Mouse (Mus musculus): ENCODE results near the gene Asb10.
"Not testable (repeated sequence)": the region's sequence is repeated elsewhere in the genome, so short reads cannot be mapped to it uniquely, and the experiment has no call there.

The Asb10 gene

DNA sequence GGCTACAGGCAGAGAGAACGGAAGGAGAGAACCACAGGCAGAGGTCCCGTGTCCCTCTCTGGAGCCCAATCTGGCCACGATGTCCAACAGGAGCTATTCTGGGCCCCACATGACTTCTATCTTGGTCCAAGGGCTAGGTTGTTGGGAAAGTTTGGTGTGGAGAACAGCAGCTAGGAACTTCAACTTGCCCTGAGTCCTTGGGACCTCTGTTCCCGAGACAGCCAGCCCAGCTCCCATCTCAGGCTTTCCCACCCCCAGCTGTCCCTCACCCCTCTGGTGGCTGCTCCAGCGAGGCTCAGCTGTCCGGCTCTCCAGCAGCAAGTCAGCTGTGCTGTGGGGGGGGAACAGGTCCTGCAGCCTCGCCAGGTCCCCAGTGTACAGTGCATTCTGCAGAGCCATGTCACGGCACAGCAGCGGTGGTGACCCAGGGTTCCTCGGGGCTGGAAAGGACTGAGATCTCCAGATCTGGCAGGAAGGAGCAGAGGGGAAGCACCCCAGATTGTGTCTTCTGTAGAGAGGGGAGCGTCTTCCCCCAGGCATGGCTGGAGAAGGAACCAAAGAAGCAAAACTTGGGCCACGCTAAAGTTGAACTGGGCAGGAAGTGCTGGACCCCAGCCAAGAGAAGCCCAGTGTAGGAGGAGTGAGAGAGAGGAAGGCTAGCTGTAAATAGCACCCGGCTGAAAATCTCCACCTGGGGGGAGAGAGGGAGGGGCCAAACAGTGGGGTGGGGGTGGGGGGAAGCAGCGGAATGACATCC lies at the start of gene Asb10:
TSS of gene Asb10 (minus strand) at position 592 of the 757 bp plus-strand sequence.
- DNase-seq: peak; percentile 41

DNA sequence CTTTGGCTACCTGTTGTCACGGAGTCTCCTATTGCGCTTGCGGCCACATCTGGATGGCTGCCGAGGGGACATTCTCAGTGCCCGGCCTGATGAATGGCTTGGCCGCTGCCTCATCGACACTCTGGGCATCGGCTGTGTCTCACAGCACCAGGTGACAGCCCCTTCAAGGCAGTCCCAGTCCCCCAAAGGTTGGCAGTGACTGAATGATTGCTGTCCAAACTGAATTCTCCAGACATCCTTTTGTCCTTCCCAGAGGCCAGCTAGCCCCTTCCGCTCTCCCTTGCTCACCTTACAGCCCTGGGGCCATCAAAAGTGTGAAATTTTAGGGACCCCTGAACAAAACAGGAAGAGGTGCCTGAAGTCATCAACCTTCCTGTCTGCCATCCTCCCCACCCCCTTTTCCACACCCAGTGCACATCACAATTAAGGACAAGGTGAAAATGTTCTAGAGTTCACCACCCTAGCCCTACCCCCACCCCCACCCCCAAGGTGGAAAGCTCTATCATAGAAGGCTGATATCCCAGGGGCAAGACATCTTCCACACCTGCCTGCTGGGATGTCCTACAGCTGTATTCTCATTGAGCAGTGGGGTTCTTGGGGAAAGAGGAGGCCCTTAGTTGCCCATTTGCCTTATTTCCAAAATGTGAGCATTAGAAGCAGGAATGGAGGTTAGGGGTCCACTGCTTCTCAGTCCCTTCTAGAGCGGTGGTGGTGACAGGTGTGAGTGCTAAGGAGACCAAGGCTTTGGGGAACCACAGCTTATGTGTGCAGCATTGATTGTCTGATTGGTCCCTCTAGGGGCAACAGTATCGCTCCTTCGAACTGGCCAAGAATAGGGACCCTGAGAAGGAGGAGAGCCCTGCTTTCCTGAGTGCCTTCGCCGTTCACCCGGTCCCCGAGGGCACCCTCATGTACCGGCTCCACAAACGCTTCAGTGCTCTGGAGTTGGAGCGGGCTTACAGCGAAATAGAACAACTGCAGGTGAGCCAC lies 49.0 kb upstream of the Asb10 start:
- DNase-seq: no peak

DNA sequence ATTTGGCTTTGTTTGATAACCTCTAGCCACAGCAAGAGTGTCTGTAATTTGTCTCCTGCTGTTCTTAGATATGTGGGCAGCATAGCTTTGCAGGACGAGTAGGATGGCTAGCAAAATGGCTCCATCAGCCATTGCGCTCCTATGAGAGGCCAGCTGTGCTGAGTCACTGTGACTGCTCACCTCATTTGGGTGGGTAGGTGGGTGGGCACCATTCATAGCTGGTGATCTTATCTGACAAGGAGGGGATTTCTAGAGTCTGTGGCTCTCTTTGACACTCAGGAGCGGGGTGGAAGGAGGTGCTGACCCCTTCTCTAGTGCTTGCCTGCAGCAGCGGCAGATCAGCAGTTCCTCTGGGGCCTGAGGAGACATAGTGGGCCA lies 46.4 kb upstream of the Asb10 start:
- no peak for DNase-seq

DNA sequence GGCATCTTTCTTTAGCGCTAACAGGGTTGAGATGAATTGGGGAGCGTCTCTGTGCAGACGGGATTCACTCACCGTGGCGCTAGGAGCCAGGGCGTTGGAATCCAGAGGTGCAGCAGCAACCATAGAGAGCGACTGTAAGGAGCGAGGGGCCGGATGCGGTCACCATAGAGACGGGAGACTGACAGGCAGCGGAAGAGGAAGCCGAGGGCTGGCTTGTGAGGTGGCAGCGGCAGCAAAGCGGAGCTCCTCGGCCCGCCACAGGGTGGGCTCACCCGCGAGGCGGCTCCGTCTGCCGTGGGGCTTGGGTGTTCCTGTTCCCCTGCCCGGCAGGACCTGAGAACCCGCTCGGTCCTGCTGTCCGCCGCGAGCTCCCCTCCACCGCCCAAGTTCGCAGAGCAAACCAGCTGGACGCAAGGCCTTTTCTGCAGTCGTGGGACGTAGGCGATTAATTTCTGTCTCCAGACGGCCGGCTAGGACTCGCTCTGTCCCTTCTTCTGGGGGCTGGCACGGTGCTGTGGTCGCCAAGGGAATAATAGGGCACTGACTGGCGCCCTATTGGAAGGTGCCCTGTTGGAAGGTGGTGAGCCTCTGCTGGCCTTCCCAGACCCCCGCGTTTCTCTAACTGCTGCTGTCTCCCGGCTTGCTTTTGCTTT lies 45.9 kb upstream of the Asb10 start, which contains the start of gene Chpf2:
TSS of gene Chpf2 (plus strand) at position 195 of the 653 bp plus-strand sequence.
- DNase-seq: peak; percentile 82

DNA sequence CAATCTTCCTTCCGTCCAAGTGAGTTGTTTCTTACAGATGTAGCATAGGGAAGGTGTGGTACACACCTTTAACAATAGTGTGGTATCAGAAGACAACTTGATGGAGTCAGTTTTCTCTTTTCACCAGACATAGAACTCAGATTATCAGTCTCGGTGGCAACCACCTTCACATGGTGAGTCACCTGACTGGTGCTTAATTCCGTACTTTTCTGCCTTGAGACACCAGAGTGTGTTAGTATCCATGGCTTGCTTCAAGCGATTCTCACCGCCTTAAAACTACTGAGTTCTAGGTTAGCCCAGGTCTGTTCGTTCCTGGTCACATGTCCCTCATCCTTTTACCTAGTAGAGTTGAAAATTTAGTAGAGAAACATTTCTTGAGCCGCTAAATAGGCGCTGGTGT lies 45.3 kb upstream of the Asb10 start:
- DNase-seq: no peak

DNA sequence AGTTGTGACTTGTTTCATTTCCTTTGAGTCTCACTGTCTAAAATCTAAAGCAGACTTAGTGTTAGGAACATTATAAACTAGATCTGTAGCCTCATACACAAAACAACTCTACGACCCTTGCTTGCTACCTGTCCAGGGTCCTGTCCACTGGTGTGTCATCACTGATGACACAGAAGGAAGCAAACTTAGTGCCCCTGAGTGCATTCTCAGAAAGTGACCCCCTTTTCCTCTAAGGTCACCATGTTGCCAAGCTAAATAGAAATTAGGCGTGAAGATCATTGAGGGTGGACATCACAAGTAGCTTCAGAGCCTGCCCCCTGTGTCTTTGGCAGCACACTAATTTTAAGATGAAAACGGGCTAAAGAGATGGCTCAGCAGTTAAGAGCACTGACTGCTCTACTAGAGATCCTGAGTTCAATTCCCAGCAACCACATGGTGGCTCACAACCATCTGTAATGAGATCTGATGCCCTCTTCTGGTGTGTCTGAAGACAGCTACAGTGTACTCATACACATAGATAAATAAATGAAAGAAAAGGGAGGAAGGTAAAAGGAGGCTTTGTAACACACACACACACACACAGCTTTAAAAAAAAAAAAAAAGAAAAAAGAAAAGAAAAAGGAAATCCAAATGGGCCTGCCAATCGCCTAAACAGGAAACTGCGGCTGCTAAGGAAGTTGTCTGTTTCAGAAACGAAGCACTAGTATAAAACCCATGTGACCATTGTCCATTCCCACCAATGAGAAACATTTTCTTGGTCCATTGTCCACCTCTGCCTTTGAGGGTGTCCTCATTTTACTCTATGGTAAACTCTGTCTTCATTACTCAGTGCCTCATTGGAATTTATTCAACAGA lies 37.6 kb upstream of the Asb10 start:
- no peak for DNase-seq

DNA sequence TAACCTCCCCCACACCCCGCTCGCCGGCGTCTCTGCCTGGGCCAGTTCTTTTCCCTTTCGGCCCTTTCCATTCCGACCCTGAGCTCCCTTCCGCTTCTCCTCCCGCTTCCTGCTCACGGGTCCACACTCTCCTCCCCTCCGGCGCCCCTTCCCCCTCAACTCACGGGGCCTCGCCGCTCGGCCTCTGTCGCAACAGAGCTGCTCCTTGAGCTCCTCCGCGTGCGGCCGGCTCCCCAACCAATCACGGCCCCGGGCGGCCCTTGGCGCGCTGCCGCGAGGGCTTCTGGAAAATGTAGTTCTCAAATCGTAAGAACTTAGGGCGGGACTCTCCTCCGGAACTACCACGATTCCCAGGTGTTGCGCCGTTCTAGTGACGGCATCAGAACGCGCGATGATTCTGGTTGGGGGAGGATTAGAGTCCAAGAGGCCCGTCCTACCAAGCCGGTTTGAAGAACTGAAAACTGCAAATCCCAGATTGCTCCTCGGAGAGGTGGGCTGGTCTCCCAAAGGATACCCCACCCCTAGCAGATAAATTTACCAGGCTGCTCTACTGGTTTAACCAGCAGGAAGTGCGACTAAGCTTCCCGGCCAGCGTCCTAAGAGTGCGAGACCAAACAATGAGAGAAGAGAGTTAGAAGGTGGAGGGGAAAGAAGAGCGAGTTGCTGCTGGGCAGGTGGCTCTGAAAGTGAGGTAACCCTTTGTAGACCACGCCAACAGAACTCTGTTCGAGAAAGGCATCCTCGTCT lies 36.6 kb upstream of the Asb10 start, which contains the start of gene Abcf2:
TSS of gene Abcf2 (minus strand) at position 285 of the 747 bp plus-strand sequence.
- DNase-seq: peak; percentile 100

DNA sequence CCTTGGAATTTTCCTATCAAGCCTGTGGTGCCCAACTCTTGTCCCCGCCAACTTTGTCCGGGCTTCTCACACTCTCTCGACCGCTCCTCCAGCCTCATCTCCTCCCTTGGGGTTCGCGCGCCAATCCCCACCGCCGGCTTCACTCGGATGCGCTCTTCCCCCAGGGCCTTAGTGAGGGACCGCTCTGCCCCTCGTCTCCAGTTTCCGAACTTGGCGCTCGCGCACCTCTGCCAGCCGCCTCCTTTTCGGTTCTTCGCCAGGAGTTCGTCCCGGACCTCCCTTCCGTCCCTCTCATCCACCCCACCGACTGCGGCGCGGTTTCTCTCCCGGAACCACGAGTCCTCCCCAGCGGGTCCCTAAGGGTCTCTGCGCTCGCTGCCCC lies 36.0 kb upstream of the Asb10 start:
- DNase-seq: no peak

DNA sequence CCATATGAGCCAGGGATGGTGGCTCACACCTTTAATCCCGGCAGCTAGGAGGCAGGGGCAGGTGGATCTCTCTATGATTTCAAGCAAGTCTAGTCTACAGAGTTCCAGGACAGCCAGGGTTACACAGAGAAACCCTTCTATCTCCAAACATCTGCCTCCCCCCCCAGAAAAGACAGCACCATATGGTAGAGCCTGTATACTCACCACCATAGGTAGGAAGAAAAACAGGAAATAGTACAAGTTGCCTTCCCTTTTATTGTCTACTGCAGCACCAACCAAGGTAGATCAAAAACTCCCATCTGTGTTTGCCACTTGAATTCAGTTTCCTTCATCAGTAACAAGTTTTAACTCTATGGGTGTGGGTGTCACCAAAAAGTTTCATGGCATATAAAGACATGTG lies 35.2 kb upstream of the Asb10 start:
- DNase-seq: no peak

DNA sequence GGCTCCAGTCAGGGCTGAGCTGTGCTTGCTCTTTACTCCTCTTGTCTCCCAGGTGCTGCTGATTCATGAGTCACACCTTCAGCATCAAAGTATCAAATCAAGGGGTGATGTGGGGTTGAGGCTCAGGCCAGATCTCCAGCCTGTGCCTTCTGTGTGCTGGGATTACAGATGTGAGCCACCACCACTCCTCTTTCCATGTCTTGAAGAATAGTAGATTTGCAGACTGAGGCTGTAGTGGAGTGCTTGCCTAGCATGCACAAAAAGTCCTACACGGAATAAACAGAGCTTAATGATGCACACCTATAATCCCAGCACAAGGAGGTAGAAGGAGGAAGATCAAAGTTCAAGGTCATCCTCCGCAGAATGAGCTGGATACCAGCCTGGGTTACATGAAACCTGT lies 15.9 kb upstream of the Asb10 start, which contains the start of gene 4931409K22Rik:
TSS of gene 4931409K22Rik (minus strand) at position 101 of the 400 bp plus-strand sequence.
- DNase-seq: no peak

DNA sequence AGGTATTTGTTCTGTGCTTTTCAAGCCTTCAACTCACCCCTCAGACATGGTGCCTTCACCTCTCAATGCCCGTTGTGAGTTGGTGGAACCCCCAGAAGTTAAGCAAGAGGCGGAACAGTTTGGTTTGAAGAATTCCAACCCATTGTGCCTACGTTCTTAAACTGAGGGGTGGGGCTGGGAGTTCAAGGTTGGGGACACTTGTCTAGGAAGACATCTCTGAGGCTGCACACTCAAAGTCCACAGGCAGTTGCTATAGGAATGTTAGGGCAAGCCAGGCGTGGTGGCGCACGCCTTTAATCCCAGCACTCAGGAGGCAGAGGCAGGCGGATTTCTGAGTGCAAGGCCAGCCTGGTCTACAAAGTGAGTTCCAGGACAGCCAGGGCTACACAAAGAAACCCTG lies 14.6 kb upstream of the Asb10 start:
- DNase-seq: not testable (repeated sequence)

DNA sequence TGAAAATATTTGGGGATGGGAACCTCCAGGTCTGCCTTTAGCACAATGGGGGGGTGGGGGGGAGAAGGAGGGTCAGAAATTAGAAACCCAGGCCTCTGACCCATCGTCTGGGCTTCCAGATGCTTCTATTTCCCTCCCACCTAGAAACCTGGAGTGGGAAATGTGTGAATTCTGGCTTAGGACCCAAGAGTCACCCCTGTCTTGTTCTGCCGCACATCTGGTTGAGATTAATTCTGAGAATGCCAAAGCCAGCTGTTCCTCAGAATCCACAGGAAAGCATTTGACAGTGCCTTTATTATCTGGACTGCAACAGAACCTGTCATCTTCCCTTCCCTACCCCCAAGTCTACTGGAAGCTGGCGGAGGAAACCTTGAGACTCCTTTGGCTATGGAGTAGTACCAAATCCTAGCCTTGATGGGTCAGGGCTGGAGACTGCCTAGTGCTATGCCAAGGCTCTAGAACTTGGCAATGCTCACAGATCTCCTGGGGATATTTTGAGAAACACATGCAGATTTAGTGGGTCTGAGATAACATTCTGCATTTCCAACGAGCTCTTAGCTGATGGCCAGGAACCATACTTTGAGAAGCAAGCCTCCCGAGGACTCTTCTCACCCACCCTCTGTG lies 13.0 kb upstream of the Asb10 start:
- no peak for DNase-seq

DNA sequence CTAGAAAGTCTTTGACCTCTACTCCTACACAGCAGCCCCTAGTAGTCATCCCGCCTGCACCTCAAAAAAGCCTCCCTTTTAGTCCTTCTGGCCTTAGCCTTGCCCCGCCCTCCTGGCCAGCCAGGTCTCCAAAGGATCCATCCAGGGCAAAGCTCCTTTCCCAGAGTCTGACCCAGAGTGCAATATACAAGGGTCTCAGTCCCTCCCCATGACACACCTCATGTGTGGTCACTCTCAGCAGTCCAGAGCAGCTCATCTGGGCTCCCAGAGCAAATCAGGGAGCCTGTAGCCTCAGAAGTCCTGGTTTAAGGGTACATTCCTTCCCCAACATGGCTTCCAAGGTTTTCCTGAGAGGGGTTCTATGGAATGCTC lies 10.5 kb upstream of the Asb10 start:
- no peak for DNase-seq

DNA sequence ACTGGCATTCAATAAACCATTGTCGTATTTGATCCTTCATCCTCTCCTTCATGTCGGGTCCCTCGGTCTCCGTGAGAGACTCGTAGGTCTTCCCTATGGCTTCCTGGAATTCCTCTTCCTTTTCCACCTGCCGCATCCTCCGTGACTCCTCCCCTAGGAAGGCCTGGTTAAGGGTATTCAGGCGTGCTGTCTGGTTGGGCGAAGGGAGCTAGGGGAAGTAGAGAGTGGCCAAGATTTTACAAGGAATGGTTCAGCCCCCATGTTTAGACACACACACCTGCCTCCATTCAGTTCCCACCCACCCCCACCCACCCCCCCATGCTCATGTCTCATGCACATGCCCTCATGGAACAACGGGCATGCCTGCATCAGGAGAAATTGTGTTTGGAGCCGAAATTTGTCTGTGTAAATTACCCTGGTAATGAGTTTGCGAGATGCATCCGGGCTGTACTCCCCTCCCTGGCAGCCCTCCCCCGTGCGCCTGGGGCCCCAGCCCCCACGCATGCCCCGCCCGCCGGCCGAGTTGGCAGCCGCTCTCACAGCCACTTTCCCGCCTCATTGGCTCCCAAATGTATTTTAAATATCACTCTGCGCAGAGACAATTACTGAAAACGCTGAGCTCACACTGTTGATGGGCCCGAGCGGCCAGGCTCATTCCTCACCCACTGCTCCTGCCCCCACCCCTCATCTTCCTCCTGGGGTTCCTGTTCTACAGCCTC lies 10.0 kb upstream of the Asb10 start:
- no peak for DNase-seq

DNA sequence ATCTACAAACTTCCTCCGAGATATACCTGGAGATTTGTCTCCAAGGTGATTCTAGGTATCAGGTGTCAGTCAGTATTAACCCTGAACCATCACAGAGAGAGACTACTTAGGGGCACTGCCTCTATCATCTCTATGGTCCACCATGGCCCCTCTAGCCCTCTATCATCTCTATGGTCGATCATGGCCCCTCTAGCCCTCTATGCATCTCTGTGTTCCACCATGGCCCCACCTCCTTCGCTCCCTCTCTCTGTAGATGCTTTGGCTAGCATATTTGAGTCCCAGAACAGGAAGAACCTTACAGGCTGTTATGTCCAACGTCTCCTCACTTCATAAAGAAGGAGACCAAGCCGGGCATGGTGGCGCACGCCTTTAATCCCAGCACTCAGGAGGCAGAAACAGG lies 1.9 kb upstream of the Asb10 start:
- DNase-seq: no peak

DNA sequence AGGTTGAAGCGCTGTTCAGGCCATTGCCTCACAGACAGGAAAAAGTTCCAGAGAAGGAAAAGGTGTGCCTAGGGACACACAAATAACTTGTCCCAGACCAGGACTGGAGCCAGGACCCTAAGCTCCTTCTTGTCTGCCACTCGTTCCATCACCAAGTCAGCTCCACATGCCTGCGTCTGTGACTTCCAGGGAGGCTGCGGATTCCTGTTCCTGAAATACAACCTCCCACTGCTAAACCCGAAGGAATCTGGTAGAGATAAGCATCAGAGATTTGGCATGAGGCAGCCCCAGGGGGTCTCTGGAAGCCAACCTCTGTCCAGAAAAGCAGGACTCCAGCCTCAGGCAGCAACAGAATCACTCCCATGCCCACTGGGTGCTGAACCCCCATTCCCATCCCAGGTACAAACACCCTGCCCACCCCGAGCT lies 379 bp upstream of the Asb10 start:
- no peak for DNase-seq

DNA sequence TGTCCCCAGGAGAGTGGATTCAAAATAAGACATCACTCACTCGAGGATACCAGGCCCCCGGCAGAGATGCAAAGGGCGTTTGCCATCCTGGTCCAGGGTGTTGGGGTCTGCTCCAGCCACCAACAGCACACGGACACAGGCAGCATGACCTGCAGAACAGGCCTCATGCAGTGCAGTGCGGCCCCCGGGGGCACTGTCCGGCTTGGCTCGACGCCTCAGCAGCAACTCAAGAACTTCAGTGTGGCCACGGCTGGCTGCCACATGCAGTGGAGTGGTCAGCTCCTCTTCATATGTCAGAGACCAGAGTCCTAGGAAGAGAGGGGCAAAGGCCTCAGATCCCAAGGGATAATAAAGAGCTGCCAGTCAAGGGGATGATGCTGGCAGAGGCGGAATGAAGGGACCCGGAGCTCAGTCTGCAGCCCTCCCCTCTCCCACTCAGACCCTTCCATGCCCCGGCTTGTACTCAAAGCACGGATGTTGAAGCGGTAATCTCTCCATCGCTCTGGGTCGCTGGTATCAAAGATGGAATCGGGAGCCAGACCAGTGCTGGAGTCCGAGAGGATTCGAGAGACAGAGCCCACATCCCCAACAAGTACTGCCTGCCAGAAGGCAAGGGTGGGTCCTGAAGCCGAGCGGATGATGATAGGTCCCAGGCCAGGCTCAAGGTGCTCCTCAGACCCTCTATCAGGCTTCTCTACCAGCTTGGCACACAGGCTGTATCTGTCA lies 1.0 kb downstream of the Asb10 start:
- no peak for DNase-seq

DNA sequence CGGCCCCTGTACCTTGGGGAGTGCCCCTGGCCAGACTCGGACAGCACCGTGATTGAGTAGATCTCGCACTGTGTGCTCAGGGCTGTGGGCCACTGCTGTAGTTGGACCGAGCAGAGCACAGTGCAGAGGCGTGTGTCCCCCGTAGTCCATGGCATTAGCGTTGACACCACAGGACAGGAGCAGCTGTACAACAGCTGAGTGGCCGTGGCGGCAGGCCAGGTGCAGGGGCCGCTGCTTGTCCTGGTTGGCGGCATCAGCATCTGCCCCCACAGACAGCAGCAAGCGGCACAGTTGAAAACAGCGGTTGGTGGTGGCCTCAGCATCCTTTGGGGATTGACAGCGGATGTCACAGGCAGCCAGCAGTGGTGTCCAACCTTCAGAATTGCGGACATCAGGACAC lies 3.2 kb downstream of the Asb10 start:
- no peak for DNase-seq

DNA sequence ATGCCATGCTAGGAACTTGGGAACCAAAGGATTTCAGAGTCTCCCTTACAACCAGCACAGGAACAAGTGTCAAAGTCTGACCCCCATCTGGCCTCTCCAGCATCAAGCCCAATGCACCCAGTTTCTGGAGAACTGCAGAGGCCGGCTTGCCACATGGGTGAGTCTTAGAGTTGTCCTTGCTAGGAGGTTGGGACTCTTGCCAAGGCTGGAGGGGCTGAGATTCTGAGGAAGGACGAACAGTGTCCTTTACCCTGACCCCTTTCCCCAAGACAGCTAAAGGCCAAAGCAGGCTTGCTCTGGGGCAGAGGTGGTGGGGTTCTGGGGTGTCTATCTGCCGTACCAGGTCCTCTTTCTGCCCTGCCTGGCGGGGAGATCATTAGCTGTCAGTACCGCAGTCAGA lies 4.3 kb downstream of the Asb10 start:
- no peak for DNase-seq

DNA sequence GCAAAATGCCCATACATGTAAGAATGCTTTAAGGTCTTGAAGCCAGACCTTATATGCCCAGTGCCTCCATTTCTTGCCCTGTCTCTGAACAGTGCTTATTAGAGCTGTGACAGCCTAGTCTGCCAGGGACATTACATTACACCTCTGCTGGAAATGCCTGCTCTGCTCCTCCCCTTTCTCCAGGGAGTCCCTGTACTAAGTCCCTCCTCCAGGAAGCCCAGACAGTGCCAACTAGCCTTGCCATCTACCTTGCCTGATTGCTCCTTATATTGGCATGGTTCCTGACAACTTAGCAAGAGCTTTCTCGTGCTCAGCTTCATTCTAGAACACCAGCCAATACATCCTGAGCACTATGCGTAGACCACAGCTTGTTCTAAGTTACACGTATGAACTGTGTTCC lies 5.0 kb downstream of the Asb10 start:
- DNase-seq: peak; percentile 14

Measured in kidney, adult 9 months (tissue).